Mouse (Mus musculus): ENCODE data around the gene Map3k3.

Gene Map3k3

DNA sequence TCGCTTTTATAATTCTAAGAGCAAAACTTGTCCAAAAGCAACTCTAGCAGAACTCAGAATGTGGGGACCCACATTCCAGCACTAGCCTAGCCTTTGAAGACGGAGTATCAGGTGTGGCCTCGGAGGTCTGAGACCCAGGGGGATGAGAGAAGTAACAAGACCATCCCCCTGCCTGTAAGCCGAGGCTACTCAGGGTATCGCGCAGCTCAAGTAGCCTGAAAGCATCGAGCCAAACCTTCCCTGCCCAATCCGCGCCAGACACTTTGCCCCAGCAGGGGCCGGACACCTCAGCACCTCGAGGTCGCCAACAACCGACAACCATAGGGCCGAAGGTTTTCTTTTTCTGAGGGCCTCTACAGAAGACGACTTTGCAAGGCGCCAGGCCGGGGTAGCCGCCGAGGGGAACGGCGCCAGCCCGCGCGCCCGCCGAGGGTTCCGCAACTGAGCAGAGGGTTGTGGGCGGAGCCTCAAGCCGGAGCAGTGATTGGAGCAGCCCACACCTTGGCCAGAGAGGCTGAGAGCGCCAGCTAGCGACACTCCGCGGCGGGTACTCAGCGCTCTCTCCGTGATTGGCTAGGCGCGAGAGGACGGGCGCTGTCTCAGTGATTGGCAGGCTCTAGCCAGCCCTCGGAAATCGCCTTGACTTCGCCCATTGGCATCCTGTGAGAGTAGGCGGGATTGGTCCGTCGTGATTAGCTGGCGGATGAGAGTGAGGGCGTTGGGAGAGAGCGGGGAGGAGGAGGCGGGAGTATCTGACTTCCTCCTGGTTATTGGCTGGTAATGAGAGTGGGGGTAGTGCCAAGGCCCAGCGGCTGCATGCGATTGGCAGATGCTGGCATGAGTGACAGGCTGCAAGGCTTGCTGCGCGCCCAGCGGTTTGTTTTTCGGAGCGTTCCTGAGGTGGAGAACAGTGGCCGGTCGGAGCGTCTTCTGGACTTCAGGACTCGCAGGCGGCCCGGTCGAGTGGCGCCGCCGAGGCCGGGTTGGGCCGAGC, at the start of gene Map3k3:
TSS of gene Map3k3 (plus strand) at position 906 of the 994 bp plus-strand sequence.
- in situ Hi-C loops (cut with MboI; ENCODE audit: low pct_unique_long_range_greater_than_20kb in 1 of 2, low sequenced_read_pairs in 2 of 2, unreplicated experiment in 1 of 2), result no loop called here

DNA sequence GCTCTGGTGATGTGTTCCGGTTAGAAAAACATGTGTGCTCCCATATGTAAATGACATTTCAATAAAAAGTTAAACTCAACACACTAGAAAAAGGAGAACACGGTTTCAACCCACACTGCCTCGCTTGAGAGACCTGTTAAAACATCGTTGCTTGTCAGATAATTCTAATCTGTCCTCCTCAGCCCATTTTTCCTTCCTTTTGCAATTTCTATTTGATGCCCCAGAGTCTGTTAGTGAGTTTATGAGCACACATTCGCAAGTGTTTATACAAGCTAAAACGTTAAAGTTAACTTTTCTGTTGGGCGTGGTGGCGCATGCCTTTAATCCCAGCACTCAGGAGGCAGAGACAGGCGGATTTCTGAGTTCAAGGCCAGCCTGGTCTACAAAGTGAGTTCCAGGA, 49.4 kb upstream of the Map3k3 start:
- in situ Hi-C loops (cut with MboI; ENCODE audit: low pct_unique_long_range_greater_than_20kb in 1 of 2, low sequenced_read_pairs in 2 of 2, unreplicated experiment in 1 of 2), result no loop called here

GRCm38 (mm10) chr11:106036548-106037417, 47.6 kb upstream of the Map3k3 start, which contains the start of gene Dcaf7:
Gene Dcaf7, plus strand, starts transcription at chr11:106036872.
- in situ Hi-C loops (cut with MboI; ENCODE audit: low pct_unique_long_range_greater_than_20kb in 1 of 2, low sequenced_read_pairs in 2 of 2, unreplicated experiment in 1 of 2), result no loop called here

- in situ Hi-C loops (cut with MboI; ENCODE audit: low pct_unique_long_range_greater_than_20kb in 1 of 2, low sequenced_read_pairs in 2 of 2, unreplicated experiment in 1 of 2), result no loop called here
Observed at GRCm38 (mm10) chr11:106037418-106037751, 47.0 kb upstream of the Map3k3 start.

GRCm38 (mm10) chr11:106044349-106044748, 40.1 kb upstream of the Map3k3 start:
- in situ Hi-C loops (cut with MboI; ENCODE audit: low pct_unique_long_range_greater_than_20kb in 1 of 2, low sequenced_read_pairs in 2 of 2, unreplicated experiment in 1 of 2), result no loop called here

- in situ Hi-C loops (cut with MboI; ENCODE audit: low pct_unique_long_range_greater_than_20kb in 1 of 2, low sequenced_read_pairs in 2 of 2, unreplicated experiment in 1 of 2), result no loop called here
Observed at GRCm38 (mm10) chr11:106045256-106045655, 39.2 kb upstream of the Map3k3 start.

- in situ Hi-C loops (cut with MboI; ENCODE audit: low pct_unique_long_range_greater_than_20kb in 1 of 2, low sequenced_read_pairs in 2 of 2, unreplicated experiment in 1 of 2), result no loop called here
Observed at GRCm38 (mm10) chr11:106045780-106046179, 38.6 kb upstream of the Map3k3 start.

DNA sequence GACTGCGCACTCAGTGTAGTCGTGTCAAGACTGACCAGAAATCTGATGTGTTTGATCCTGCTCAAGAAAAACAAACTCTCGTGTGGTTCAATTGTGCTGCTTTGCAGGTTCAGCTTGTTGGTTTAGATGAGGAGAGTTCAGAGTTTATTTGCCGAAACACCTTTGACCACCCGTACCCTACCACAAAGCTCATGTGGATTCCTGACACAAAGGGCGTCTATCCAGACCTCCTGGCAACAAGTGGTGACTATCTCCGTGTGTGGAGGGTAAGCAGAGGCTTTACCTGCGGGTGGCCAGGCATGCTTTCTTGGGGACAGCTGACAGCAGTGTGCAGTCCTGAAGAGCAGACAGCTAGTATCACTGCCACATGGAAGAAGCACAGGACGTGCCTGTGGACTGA, 37.8 kb upstream of the Map3k3 start:
- in situ Hi-C loops (cut with MboI; ENCODE audit: low pct_unique_long_range_greater_than_20kb in 1 of 2, low sequenced_read_pairs in 2 of 2, unreplicated experiment in 1 of 2), result no loop called here

DNA sequence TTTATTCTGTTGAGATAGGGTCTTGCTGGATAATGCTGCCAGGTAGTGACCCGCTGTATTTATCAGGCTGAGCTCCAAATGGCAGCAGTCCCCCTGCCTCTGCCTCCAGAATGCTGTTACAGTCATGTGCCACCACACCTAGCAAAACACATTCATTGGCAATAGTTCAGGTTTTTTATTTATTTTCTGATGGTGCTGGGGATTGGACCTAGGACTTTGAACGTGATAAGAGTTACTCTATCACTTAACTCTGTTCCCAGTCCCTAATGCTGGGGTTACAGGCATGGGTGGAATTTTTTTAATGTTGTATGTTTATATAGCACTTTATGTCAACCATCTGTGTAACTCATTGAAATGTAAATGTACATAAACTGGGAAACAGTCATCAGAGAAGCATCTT, 30.5 kb upstream of the Map3k3 start:
- in situ Hi-C loops (cut with MboI; ENCODE audit: low pct_unique_long_range_greater_than_20kb in 1 of 2, low sequenced_read_pairs in 2 of 2, unreplicated experiment in 1 of 2), result no loop called here

DNA sequence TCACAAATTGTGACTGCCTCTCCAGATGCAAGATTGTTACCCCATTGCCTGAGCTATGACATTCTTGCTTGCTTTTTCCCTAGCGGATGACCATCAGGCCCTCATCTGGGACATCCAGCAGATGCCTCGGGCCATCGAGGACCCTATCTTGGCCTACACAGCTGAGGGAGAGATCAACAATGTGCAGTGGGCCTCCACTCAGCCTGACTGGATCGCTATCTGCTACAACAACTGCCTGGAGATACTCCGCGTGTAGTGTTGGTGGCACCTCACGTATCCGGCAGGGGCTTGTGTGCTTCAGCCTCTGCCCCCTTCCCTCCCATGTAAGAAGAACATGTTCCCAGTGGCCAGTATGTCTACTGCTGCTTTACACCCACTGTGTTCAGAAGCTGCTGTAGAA, 29.8 kb upstream of the Map3k3 start:
- in situ Hi-C loops (cut with MboI; ENCODE audit: low pct_unique_long_range_greater_than_20kb in 1 of 2, low sequenced_read_pairs in 2 of 2, unreplicated experiment in 1 of 2), result no loop called here

DNA sequence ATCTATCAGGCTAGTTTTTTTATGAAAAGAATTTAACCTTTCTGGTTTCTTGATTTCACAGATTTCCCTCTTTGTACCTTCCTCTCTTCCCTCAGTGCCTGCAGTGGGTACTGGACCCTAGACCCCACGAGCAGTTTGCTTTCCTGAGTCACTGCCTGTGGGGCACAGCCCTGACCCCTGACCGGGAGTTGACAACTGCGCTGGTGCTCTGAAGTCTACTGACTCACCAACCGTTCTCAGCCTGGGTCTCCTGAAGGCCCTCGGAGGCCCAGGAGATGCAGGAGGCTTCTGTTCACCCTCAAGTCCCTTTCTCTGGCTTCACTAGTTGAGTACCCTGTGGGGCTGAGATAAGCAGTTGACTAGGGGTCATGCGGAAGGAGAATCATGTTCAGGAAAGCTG, 29.1 kb upstream of the Map3k3 start:
- in situ Hi-C loops (cut with MboI; ENCODE audit: low pct_unique_long_range_greater_than_20kb in 1 of 2, low sequenced_read_pairs in 2 of 2, unreplicated experiment in 1 of 2), result no loop called here

DNA sequence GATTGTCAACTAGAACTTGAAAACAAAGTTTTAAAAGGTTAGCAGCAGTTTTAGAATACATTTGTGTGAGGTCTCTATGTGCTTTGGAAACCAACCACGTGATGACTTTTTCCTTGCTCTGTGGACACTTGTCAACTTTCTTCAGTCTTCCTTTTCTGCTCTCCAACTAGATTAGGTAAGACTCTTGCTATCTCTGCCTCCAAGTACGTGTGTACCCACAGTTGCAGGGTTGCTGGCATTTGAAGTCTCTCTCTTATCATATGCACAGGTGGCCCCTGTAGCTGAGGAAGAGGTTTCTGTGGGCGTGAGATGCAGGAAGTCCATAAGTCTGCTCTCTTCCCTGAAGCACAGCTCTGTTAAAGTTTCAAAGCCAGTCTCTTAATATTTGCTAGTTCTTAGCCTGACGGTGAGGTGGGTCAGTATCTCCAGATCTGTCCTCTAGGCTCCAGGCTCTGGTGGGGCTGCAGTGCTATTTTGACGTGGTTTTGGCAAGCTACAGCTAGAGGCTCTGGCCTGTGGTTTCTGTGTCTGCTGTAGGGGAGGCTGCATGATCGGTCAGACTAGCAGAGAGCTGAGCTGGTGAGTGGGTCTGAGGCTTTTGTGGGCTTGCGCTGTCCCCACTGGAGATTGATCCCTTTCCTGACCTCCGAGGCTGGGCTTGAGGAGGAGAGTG, 27.5 kb upstream of the Map3k3 start:
- in situ Hi-C loops (cut with MboI; ENCODE audit: low pct_unique_long_range_greater_than_20kb in 1 of 2, low sequenced_read_pairs in 2 of 2, unreplicated experiment in 1 of 2), result no loop called here

- in situ Hi-C loops (cut with MboI; ENCODE audit: low pct_unique_long_range_greater_than_20kb in 1 of 2, low sequenced_read_pairs in 2 of 2, unreplicated experiment in 1 of 2), result no loop called here
Observed at GRCm38 (mm10) chr11:106058020-106058419, 26.4 kb upstream of the Map3k3 start.

DNA sequence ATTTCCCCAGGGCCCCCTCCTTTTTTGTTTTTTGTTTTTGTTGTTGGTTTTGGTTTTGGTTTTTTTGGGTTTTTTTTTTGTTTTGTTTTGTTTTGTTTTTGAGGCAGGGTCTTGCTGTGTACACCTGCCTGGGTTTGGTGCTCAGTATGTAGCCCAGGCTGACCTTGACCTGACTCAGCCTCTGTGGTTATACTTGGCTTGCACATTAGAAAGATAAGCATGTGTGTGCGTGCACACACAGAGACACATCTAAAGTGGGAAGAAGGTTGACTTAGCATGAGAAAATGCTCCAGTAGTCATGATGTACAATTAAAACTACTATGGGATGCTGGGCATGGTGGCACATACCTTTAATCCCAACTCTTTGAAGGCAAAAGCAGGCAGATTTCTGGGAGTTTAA, 23.9 kb upstream of the Map3k3 start:
- in situ Hi-C loops (cut with MboI; ENCODE audit: low pct_unique_long_range_greater_than_20kb in 1 of 2, low sequenced_read_pairs in 2 of 2, unreplicated experiment in 1 of 2), result no loop called here

GRCm38 (mm10) chr11:106061311-106061710, 23.1 kb upstream of the Map3k3 start:
- in situ Hi-C loops (cut with MboI; ENCODE audit: low pct_unique_long_range_greater_than_20kb in 1 of 2, low sequenced_read_pairs in 2 of 2, unreplicated experiment in 1 of 2), result no loop called here

DNA sequence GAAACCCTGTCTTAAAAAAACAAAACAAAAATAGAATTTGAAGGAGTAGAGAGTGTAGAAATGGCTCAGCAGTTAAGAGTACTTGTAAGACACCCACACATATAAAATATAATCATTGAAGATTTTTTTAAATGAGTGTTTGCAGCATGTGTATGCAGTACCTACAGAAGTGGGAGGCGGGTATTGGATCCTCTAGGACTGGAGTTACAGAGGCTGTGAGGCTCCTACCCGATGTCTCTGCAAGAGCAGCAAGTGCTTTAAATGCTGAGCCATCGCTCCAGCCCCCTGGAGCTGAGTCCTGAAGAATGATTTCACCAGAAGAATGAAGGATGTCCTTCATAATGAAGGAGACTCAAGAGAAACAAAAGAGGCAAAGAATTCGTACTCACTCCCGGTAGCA, 20.7 kb upstream of the Map3k3 start:
- in situ Hi-C loops (cut with MboI; ENCODE audit: low pct_unique_long_range_greater_than_20kb in 1 of 2, low sequenced_read_pairs in 2 of 2, unreplicated experiment in 1 of 2), result no loop called here

GRCm38 (mm10) chr11:106065073-106065922, 19.1 kb upstream of the Map3k3 start:
- in situ Hi-C loops (cut with MboI; ENCODE audit: low pct_unique_long_range_greater_than_20kb in 1 of 2, low sequenced_read_pairs in 2 of 2, unreplicated experiment in 1 of 2), result no loop called here

DNA sequence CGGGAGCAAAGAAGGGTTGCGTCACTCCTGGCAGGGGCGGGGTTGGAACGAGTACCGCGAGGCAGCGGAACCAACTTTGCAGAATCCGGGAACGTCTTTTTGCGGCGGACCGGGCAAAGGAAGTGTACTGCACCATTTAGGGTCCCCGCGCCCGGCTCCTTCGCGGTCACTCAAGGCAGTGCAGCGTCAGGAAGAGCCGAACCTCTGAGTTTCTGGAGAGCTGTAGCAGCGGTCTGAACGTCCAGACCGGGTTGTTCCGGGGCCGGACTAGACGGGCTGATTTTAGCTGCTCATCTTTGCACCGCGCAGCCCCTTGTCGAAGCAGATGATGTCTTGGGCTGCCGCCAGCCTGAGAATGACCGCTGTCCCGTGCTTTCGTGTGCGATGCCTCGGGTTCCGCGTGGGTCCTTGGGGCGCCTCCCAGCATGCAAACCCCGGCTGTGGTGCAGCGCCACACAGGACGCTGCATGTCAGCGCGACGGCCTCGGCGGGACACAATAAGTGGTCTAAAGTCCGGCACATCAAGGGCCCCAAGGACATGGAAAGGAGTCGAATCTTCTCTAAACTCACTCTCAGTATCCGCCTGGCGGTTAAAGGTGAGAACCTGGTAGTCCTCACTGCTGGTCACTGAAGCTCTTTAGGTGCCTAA, 18.4 kb upstream of the Map3k3 start, which contains the start of gene Taco1:
TSS of gene Taco1 (plus strand) at position 139 of the 649 bp plus-strand sequence.
- in situ Hi-C loops (cut with MboI; ENCODE audit: low pct_unique_long_range_greater_than_20kb in 1 of 2, low sequenced_read_pairs in 2 of 2, unreplicated experiment in 1 of 2), result no loop called here

Measured in mouse embryonic stem cell (cell line).